Mouse (Mus musculus) ES-Bruce4 (cell line): ENCODE measurements at regions not wholly inside any gene's neighbourhood (a gene's known extent, or its start where the extent isn't known, plus 50 kb on each side); places are given as distances from the start of the nearest gene placed in this dataset.

Experiments used
- H3K27ac ChIP-seq: 2 replicates; pipeline ENCODE4 v1.5.1; 2012; ENCODE audit warnings: low read length, inconsistent platforms; ENCODE audit not compliant: insufficient read depth
- H3K27me3 ChIP-seq: 2 replicates; pipeline ENCODE4 v1.6.1; 2012; ENCODE audit warnings: mild to moderate bottlenecking, low read length, inconsistent platforms; ENCODE audit not compliant: control insufficient read depth, poor library complexity, insufficient read depth, severe bottlenecking
- H3K36me3 ChIP-seq: 2 replicates; pipeline ENCODE4 v1.6.1; 2012; ENCODE audit warnings: inconsistent platforms, mild to moderate bottlenecking, low read length, moderate library complexity; ENCODE audit not compliant: control insufficient read depth, poor library complexity, insufficient read depth, severe bottlenecking
- H3K4me1 ChIP-seq: one replicate; pipeline ENCODE4 v1.8.1; 2011; ENCODE audit warnings: low read length; ENCODE audit not compliant: control insufficient read depth, insufficient read depth
- H3K4me3 ChIP-seq: 2 replicates; pipeline ENCODE4 v1.5.1; 2011; ENCODE audit warnings: low read depth, mild to moderate bottlenecking, low read length
- H3K9ac ChIP-seq: 2 replicates; pipeline ENCODE4 v1.6.1; 2012; ENCODE audit warnings: low read depth, mild to moderate bottlenecking, inconsistent platforms; ENCODE audit not compliant: poor library complexity, severe bottlenecking
- H3K9me3 ChIP-seq: replicated peaks from 2 replicates; pipeline ENCODE4 v1.6.1; 2012; ENCODE audit warnings: mild to moderate bottlenecking, low read length, inconsistent platforms; ENCODE audit not compliant: control insufficient read depth, poor library complexity, insufficient read depth, severe bottlenecking
- CTCF ChIP-seq: IDR thresholded peaks from one replicate; pipeline ENCODE4 v1.8.1; 2011; ENCODE audit warnings: low read depth, low read length
- EP300 ChIP-seq: IDR thresholded peaks from 2 replicates; pipeline ENCODE4 v1.6.1; 2011; ENCODE audit warnings: low read depth, low read length; ENCODE audit not compliant: insufficient read depth
- POLR2A ChIP-seq: IDR thresholded peaks from one replicate; pipeline ENCODE4 v1.8.1; 2011; ENCODE audit warnings: low read length; ENCODE audit not compliant: insufficient read depth

DNA sequence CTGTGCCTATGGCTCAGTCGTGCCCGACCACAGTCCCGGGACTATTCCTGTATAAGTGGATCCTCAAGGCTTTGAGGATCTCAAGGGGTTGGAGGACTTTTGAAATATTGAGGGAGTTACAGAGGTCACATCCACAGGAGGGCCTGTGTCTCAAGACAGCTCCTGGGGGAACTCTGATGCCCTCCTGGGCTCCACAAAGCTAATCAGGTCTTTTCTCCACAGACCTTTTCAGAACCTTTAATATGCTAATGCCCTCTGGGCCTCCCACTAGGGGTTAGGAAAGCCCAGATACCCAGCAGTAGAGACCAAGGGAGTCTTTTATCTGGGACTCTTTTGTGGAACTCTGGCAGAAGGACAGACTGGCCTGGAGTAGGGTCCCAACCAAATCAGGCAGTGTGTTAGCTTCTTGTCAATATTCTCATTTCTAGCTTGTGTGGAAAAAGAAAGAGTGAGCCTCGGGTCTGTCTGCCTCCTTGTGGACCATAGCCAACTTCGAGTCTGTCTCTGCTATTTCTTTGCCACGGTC lies 107.4 kb upstream of the Gm26897 start:
- no peaks in the 10 kb centered on the region for H3K4me1 ChIP-seq
- no peak overlapping the region for H3K9ac ChIP-seq
- H3K4me3 ChIP-seq = no peak overlapping the region
- TF ChIP-seq EP300 (no peak), CTCF (no peak), POLR2A (no peak)
- no peaks in the 10 kb centered on the region for H3K9me3 ChIP-seq
- no peaks in the 10 kb centered on the region for H3K27me3 ChIP-seq
- no peak overlapping the region for H3K27ac ChIP-seq
- H3K36me3 ChIP-seq = no peaks in the 10 kb centered on the region

DNA sequence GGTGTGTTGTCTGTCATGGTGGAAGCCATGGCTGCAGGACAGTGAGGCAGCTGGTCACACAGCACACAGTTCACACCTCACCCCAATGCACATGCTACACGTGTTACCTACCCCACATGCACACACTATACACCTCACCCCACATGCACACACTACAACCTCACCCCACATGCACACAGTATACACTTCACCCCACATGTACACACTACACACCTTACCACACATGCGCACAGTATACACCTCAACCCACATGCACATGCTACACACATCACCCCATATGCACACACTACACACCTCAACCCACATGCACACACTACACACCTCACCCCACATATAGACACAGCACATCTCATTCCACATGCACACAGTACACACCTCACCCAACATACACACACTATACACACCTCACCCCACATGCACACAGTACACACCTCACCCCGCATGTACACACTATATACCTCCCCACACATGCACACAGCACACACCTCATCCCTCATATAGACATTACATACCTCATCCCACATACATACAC lies 103.3 kb upstream of the Gm26897 start:
- Histone ChIP-seq H3K9ac (no peak overlapping the region), H3K27me3 (no peaks in the 10 kb centered on the region), H3K4me3 (no peak overlapping the region), H3K27ac (no peak overlapping the region), H3K9me3 (no peaks in the 10 kb centered on the region), H3K36me3 (no peaks in the 10 kb centered on the region), H3K4me1 (no peaks in the 10 kb centered on the region)
- TF ChIP-seq CTCF (no peak), POLR2A (no peak), EP300 (no peak)

DNA sequence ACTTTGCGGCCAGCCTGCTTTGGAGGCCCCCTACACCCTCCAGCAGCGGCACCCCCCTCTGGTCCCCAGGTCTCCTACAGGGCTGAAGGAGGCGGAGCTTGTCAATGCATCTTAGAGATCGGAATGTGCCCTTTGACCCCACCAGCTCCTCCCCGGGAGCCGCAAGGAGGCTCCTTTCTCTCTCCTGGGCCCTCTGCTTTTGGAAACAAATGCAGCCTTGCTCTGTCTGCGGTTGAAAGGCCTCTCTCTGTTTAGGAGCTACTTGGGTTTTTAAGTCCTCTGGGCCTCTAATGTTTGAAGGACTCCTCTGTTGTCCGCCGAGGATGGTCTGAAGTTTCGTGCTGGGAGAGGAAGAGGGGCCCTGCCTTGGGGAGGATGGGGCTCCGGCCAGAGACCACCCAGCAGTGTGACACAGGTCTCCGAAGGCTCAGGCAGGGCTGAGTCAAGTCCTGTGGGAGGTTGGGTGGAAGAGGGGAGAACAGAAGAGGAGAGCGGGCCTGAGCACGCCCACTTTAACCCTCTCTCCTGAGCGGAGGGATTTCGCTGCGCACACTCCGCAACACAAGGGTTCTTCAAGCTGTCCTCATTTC lies 102.1 kb upstream of the Gm26897 start:
- Histone ChIP-seq H3K36me3 (no peaks in the 10 kb centered on the region), H3K27ac (peak overlapping the region; percentile 51), H3K9ac (peak overlapping the region; percentile 34; the same call in 1 of the 2 replicates), H3K4me3 (peak overlapping the region; percentile 31), H3K27me3 (no peaks in the 10 kb centered on the region), H3K4me1 (no peaks in the 10 kb centered on the region), H3K9me3 (no peaks in the 10 kb centered on the region)
- TF ChIP-seq EP300 = 0 out of 2 replicates have a peak, but pooled peaks have one; percentile 31
- no peak for TF ChIP-seq CTCF

DNA sequence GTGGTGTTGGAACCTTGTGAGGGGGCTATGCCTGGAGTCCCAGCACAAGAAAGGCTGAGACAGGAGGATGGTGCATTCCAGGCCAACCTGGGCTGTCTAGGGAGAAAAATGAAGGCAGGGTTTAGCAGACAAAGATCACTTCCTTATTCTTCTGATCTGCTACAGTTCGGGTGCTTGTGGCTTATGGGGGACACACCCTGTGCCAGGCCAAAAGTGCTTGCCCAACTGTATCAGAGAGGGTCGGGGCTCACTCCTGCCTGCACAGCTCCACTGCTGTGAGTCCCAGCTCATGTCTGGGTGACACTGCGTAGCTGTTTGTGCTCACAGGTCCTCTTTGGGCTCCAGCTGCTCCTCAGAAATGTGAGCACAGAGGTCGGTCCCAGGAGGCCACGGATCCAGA lies 98.6 kb upstream of the Gm26897 start:
- Histone ChIP-seq H3K36me3 (no peaks in the 10 kb centered on the region), H3K9ac (no peak overlapping the region), H3K27ac (no peak overlapping the region), H3K27me3 (no peaks in the 10 kb centered on the region), H3K4me3 (no peak overlapping the region), H3K4me1 (no peaks in the 10 kb centered on the region), H3K9me3 (no peaks in the 10 kb centered on the region)
- TF ChIP-seq CTCF = no peak
- TF ChIP-seq POLR2A = no peak
- TF ChIP-seq EP300 = no peak

DNA sequence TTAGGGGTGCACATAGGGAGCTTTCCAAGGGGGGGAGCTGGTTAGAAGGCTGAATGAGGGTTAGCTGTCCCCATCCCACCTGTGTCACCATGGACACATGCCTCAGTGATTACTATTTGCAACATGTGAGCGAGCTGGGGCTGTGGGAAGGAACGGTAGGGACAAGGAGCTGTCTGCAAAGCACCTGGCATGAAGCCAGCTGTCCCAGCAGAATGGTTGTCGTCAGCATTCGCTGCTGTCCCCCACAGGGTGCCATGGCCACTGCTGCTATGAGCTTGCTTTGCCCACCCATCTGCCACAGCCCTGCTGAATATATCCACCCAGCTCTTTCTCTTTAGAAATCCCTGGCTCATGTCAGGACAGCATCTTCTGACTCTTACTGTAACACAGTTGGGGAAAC lies 96.8 kb upstream of the Gm26897 start:
- H3K9me3 ChIP-seq = no peaks in the 10 kb centered on the region
- TF ChIP-seq EP300 = no peak
- TF ChIP-seq CTCF = no peak
- no peak for TF ChIP-seq POLR2A
- H3K4me3 ChIP-seq = no peak overlapping the region
- no peaks in the 10 kb centered on the region for H3K27me3 ChIP-seq
- no peak overlapping the region for H3K9ac ChIP-seq
- no peaks in the 10 kb centered on the region for H3K36me3 ChIP-seq
- no peak overlapping the region for H3K27ac ChIP-seq
- no peaks in the 10 kb centered on the region for H3K4me1 ChIP-seq

DNA sequence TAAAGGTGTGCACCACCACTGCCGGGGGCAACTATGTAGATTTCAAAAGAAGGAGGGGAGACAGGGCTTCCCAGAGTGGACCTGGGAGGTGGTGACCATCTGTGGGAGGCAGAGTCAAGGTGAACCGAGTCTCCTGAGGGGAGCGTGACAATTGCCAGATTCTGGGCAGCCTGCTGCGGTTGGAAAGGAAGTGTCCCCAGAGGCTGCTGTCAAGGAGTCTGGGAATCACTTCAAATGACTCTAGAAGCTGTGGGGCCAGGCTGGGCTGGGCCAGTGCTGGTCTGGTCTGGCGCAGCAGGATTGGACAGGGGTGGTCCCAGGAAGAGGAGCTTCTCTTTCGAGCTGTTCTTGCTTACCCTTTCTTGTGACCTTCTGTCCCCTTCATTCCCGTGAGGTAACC lies 95.4 kb upstream of the Gm26897 start:
- H3K9me3 ChIP-seq = no peaks in the 10 kb centered on the region
- TF ChIP-seq CTCF = no peak
- no peak for TF ChIP-seq POLR2A
- no peak for TF ChIP-seq EP300
- H3K9ac ChIP-seq = no peak overlapping the region
- no peaks in the 10 kb centered on the region for H3K27me3 ChIP-seq
- no peak overlapping the region for H3K4me3 ChIP-seq
- no peaks in the 10 kb centered on the region for H3K4me1 ChIP-seq
- no peak overlapping the region for H3K27ac ChIP-seq
- no peaks in the 10 kb centered on the region for H3K36me3 ChIP-seq
